Mouse (Mus musculus) neural tube, embryonic 11.5 days (tissue): ENCODE measurements at regions not wholly inside any gene's neighbourhood (a gene's known extent, or its start where the extent isn't known, plus 50 kb on each side); places are given as distances from the start of the nearest gene placed in this dataset.

Experiments
- ATAC-seq: fragments of 200-750 bp; cut with Nextera tagmentation; 2 replicates; pipeline ENCODE4 v1.8.0; 2017; ENCODE audit warnings: moderate number of reproducible peaks, mild to moderate bottlenecking, moderate TSS enrichment, moderate library complexity; ENCODE audit not compliant: insufficient read depth, low FRiP score, low TSS enrichment
- DNase-seq: peaks from one replicate; pipeline ENCODE4 v3.0.0-alpha.2; 2015; ENCODE audit warnings: low spot score
- H3K27ac ChIP-seq: fragments of 300-500 bp; sonication (generic); 2 replicates; pipeline ENCODE4 v1.5.1; 2014; ENCODE audit warnings: low read depth, mild to moderate bottlenecking, low read length
- H3K27me3 ChIP-seq: fragments of 300-500 bp; sonication (generic); 2 replicates; pipeline ENCODE4 v1.6.1; 2014; ENCODE audit warnings: mild to moderate bottlenecking, low read length, mixed read lengths; ENCODE audit not compliant: control insufficient read depth, insufficient read depth
- H3K36me3 ChIP-seq: fragments of 300-500 bp; sonication (generic); 2 replicates; pipeline ENCODE4 v1.6.1; 2014; ENCODE audit warnings: mild to moderate bottlenecking, low read length, moderate library complexity, mixed read lengths; ENCODE audit not compliant: control insufficient read depth, insufficient read depth
- H3K4me1 ChIP-seq: fragments of 300-500 bp; sonication (generic); 2 replicates; pipeline ENCODE4 v1.6.1; 2014; ENCODE audit warnings: low read length, mixed read lengths; ENCODE audit not compliant: control insufficient read depth, insufficient read depth
- H3K4me2 ChIP-seq: fragments of 300-500 bp; sonication (generic); 2 replicates; pipeline ENCODE4 v1.6.1; 2014; ENCODE audit warnings: low read depth, mild to moderate bottlenecking, moderate library complexity
- H3K4me3 ChIP-seq: fragments of 300-500 bp; sonication (generic); 2 replicates; pipeline ENCODE4 v1.5.1; 2014; ENCODE audit warnings: low read depth, low read length
- H3K9ac ChIP-seq: fragments of 300-500 bp; sonication (generic); 2 replicates; pipeline ENCODE4 v1.6.1; 2014; ENCODE audit warnings: mild to moderate bottlenecking, low read length
- H3K9me3 ChIP-seq: fragments of 300-500 bp; sonication (generic); 2 replicates; pipeline ENCODE4 v1.6.1; 2016; ENCODE audit warnings: low read length; ENCODE audit not compliant: control insufficient read depth
- WGBS: fragments of 180-500 bp; shearing (Covaris S2); extraction: QIAGEN DNeasy Blood & Tissue Kit; methylation state at CpG from one replicate; pipeline ENCODE4 v1.1.7; 2014; 5-methylcytosine and 5-hydroxymethylcytosine counted together

GRCm38 (mm10) chr8:35904711-35905450, 139.3 kb downstream of the Gm19410 start:
- ATAC-seq (no peak), DNase-seq (peak; percentile 29)
- WGBS = 65% methylated on average over 7 of the region's 7 CpGs
- H3K36me3 ChIP-seq = no peaks in the 10 kb centered on the region
- no peak overlapping the region for H3K9ac ChIP-seq
- H3K4me2 ChIP-seq = no peak overlapping the region
- H3K4me3 ChIP-seq = no peak overlapping the region
- H3K27me3 ChIP-seq = no peaks in the 10 kb centered on the region
- H3K4me1 ChIP-seq = no peaks in the 10 kb centered on the region
- H3K27ac ChIP-seq = no peak overlapping the region
- no peaks in the 10 kb centered on the region for H3K9me3 ChIP-seq

GRCm38 (mm10) chr8:35907998-35908397, 142.4 kb downstream of the Gm19410 start:
- Histone ChIP-seq H3K4me1 (no peaks in the 10 kb centered on the region), H3K36me3 (no peaks in the 10 kb centered on the region), H3K4me3 (no peak overlapping the region), H3K9me3 (no peaks in the 10 kb centered on the region), H3K27ac (no peak overlapping the region), H3K9ac (no peak overlapping the region), H3K4me2 (no peak overlapping the region), H3K27me3 (no peaks in the 10 kb centered on the region)
- ATAC-seq (no peak), DNase-seq (no peak)
- 85% methylated on average over 2 of the region's 2 CpGs for WGBS

- no peak for ATAC-seq
- no peak overlapping the region for H3K4me2 ChIP-seq
- no peak overlapping the region for H3K9ac ChIP-seq
- 87% methylated on average over 9 of the region's 9 CpGs for WGBS
- no peak overlapping the region for H3K4me3 ChIP-seq
- no peaks in the 10 kb centered on the region for H3K27me3 ChIP-seq
- no peaks in the 10 kb centered on the region for H3K36me3 ChIP-seq
- no peaks in the 10 kb centered on the region for H3K9me3 ChIP-seq
- no peak for DNase-seq
- H3K27ac ChIP-seq = no peak overlapping the region
- H3K4me1 ChIP-seq = no peaks in the 10 kb centered on the region
Measured at GRCm38 (mm10) chr8:35912264-35912663, 146.7 kb downstream of the Gm19410 start.

DNA sequence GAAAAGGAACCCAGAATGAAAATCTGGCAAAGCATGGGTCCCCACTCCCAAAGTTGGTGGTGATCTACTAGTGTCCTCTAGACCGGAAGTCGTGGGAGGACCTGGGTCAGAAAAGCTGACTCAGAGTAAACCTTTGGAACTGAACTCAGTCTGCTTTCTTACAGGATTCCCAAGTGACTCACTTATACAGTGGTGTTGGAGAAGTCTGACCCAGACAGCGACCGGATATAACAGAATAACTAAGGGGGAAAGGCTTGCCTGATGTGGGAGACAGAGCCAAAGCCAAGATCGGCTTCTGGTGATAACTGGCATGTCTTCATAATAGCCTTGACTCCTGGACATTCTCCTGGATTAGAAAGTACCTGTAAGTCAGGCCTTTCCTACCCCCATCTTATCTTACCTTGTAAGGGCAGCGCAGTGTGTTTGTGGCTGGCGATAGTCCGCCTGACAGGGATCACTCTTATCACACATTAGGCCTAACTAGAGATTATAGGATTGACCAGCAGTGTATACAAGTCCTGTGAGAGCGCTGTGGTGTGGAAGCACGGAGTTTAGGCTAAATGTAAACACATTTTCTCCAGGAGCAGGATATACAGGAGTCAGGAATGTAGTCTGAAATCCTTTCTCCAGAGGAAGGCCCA, 150.4 kb downstream of the Gm19410 start:
- H3K27ac ChIP-seq = no peak overlapping the region
- H3K4me1 ChIP-seq = no peaks in the 10 kb centered on the region
- H3K4me3 ChIP-seq = no peak overlapping the region
- no peaks in the 10 kb centered on the region for H3K36me3 ChIP-seq
- ATAC-seq (no peak), DNase-seq (no peak)
- no peak overlapping the region for H3K4me2 ChIP-seq
- H3K9me3 ChIP-seq = no peaks in the 10 kb centered on the region
- 88% methylated on average over 10 of the region's 10 CpGs for WGBS
- H3K9ac ChIP-seq = no peak overlapping the region
- no peaks in the 10 kb centered on the region for H3K27me3 ChIP-seq

DNA sequence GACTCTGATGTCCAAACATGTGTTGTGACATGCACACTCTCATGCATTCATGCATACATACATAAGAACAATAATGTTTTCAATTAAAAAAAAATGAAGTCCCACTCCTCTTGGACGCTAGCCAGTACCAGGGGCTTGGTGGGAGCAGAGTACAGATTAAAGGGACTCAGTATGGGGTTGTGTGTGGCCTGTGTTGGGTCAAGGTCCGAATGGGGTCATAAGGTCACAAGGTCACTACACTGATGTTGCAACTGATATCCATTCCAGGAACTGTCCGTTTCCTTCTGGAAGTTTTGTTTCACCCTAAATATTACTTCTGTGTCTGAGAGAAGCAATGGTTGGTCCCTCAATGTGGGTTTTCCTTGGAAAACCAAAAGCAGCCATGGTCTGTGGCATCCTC, 152.0 kb downstream of the Gm19410 start:
- DNase-seq (no peak), ATAC-seq (no peak)
- no peak overlapping the region for H3K4me2 ChIP-seq
- H3K27ac ChIP-seq = no peak overlapping the region
- H3K4me3 ChIP-seq = no peak overlapping the region
- no peaks in the 10 kb centered on the region for H3K9me3 ChIP-seq
- H3K27me3 ChIP-seq = no peaks in the 10 kb centered on the region
- H3K36me3 ChIP-seq = no peaks in the 10 kb centered on the region
- no peaks in the 10 kb centered on the region for H3K4me1 ChIP-seq
- WGBS = 54% methylated on average over 3 of the region's 3 CpGs
- H3K9ac ChIP-seq = no peak overlapping the region

DNA sequence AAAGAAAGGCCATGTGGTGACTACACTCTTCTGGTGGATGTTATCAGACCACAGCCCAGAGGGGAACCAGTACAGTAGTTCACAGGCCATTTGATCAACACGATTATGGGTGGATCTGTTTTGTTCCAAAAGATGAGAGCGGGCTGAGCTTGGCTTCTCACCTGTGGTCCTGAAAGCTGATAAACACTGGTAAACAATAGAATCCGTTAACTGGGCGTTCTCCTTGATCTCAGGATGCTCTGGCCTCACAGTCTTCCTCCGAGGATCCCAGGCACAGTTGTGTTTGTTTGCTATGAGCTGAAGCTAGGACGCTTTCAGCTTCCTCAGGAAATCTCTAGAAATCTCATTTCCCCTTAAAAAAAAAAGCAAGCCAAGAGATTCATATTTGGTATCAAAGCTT, 153.9 kb downstream of the Gm19410 start:
- ATAC-seq (no peak), DNase-seq (no peak)
- Histone ChIP-seq H3K4me1 (no peaks in the 10 kb centered on the region), H3K4me2 (no peak overlapping the region), H3K4me3 (no peak overlapping the region), H3K9me3 (no peaks in the 10 kb centered on the region), H3K27ac (no peak overlapping the region), H3K9ac (no peak overlapping the region), H3K36me3 (no peaks in the 10 kb centered on the region), H3K27me3 (no peaks in the 10 kb centered on the region)
- WGBS = 86% methylated on average over 6 of the region's 6 CpGs

DNA sequence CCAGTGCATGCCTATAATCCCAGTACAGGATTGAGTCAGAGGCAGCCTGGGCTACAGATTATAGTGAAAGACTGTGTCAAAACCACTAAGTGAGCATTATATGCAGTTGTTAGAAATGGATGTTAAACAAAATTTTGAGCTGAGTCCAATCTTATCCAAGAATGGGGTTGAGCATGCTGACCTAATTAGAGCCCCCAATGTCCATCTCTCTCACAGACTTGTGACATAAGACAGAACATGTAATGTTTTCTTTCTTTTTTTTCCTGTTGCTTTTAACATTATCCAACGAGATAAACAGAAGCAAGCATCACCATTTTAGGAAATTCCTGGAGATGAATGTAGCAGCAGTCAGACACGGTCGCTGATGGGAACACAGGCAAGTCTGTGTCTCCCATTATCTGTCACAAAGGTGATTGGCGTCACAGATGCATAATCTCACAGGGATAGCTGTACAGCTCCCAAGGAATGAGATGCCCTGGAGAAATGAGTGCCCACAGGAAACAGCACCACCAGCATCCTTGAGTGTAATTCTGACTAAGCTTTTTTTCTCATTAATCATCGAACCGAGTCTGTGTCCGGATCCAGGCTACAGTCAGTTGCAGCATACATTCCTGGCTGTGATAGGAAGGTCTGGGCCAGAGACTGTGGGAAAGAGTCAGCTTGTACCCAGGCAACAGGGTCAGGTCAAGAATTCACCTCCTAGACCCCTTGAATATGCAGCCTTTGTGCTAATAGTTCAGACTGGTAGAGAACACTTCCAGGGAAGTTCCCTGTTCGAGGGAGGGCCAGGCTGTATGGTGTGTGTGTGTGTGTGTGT, 154.5 kb downstream of the Gm19410 start:
- H3K27ac ChIP-seq = no peak overlapping the region
- no peak for ATAC-seq
- H3K4me1 ChIP-seq = no peaks in the 10 kb centered on the region
- peak; percentile 44 for DNase-seq
- no peak overlapping the region for H3K9ac ChIP-seq
- WGBS = 33% methylated on average over 8 of the region's 8 CpGs
- no peak overlapping the region for H3K4me2 ChIP-seq
- no peaks in the 10 kb centered on the region for H3K27me3 ChIP-seq
- H3K36me3 ChIP-seq = no peaks in the 10 kb centered on the region
- no peaks in the 10 kb centered on the region for H3K9me3 ChIP-seq
- no peak overlapping the region for H3K4me3 ChIP-seq

DNA sequence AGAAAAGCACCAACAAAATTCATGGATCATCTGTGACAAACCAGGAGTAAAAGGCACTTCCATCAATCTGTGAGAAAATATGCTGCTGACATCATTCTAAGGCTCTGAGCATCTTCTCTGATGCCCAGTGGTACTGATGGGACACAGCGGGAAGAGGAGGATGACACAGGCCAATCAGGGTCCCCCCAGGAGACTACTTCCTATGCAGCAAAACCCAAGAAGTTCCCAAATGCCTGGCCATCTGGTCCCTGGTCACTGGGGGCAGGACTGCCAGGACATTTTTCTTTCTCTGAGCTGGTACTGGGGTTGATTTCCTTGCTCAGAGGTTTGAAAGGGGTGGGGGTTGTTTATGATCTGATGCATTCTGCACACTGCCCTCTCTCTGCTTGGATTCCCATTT, 158.4 kb downstream of the Gm19410 start:
- WGBS = 78% methylated on average over 1 of the region's 1 CpGs
- DNase-seq = no peak
- Histone ChIP-seq H3K27ac (no peak overlapping the region), H3K36me3 (no peaks in the 10 kb centered on the region), H3K27me3 (no peaks in the 10 kb centered on the region), H3K4me2 (no peak overlapping the region), H3K9me3 (no peaks in the 10 kb centered on the region), H3K9ac (no peak overlapping the region), H3K4me3 (no peak overlapping the region), H3K4me1 (no peaks in the 10 kb centered on the region)
- no peak for ATAC-seq
